In genomic region chr14:25397751-25398150, GRCm38 (mm10) we compare ENCODE assay signal across 8 mouse cellular contexts.
DNase-seq lines count a peak whose midpoint lies in the region; ATAC-seq lines count a peak whose summit lies in the region.

No protein-coding gene starts in this region.

- peaks cover 50% of the 10 kb centered on the region for H3K4me1 ChIP-seq in heart, embryonic 15.5 days (replicated peaks)
- peaks cover 53% of the 10 kb centered on the region for H3K4me1 ChIP-seq in heart, embryonic 11.5 days (ENCODE audit: control insufficient read depth, insufficient read depth, low read length)
- H3K4me1 ChIP-seq in hindbrain, embryonic 13.5 days (replicated peaks) = peaks cover 30% of the 10 kb centered on the region
- peaks cover 33% of the 10 kb centered on the region for H3K4me1 ChIP-seq in midbrain, embryonic 14.5 days (ENCODE audit: control insufficient read depth, insufficient read depth, low read length)

- H3K4me2 ChIP-seq in heart, embryonic 15.5 days = no peak overlapping the region
- no peak overlapping the region for H3K4me2 ChIP-seq in heart, embryonic 11.5 days
- H3K4me2 ChIP-seq in hindbrain, embryonic 13.5 days = no peak overlapping the region
- 0 out of 2 replicates have a peak overlapping the region, but pooled peaks have one; percentile 9 for H3K4me2 ChIP-seq in midbrain, embryonic 14.5 days (ENCODE audit: low read length)

- no peaks in the 10 kb centered on the region for H3K9me3 ChIP-seq in heart, embryonic 15.5 days (replicated peaks)
- no peaks in the 10 kb centered on the region for H3K9me3 ChIP-seq in heart, embryonic 11.5 days (replicated peaks; ENCODE audit: control insufficient read depth, low read length)
- H3K9me3 ChIP-seq in hindbrain, embryonic 13.5 days = no peaks in the 10 kb centered on the region
- H3K9me3 ChIP-seq in midbrain, embryonic 14.5 days (ENCODE audit: control insufficient read depth, low read length) = no peaks in the 10 kb centered on the region

- H3K27ac ChIP-seq in heart, embryonic 15.5 days = peak overlapping the region; percentile 35
- no peak overlapping the region; the same call in 1 of the 2 replicates for H3K27ac ChIP-seq in heart, embryonic 11.5 days (ENCODE audit: low read depth, low read length)
- peak overlapping the region; percentile 84 for H3K27ac ChIP-seq in hindbrain, embryonic 13.5 days
- peak overlapping the region; percentile 88 for H3K27ac ChIP-seq in midbrain, embryonic 14.5 days (replicated peaks; ENCODE audit: low read depth, low read length)

- no peak for ATAC-seq in heart, embryonic 15.5 days (replicated peaks; ENCODE audit: insufficient number of reproducible peaks, insufficient read depth, low FRiP score, low read depth)
- ATAC-seq in heart, embryonic 11.5 days (replicated peaks; ENCODE audit: insufficient number of reproducible peaks, low FRiP score, low TSS enrichment) = no peak
- peak; percentile 50 for ATAC-seq in hindbrain, embryonic 13.5 days (ENCODE audit: low FRiP score)
- ATAC-seq in midbrain, embryonic 14.5 days (ENCODE audit: low FRiP score, low TSS enrichment) = peak; percentile 60; the same call in 1 of the 2 replicates

- H3K9ac ChIP-seq in heart, embryonic 15.5 days = no peak overlapping the region
- H3K9ac ChIP-seq in heart, embryonic 11.5 days (ENCODE audit: low read depth, low read length) = no peak overlapping the region
- H3K9ac ChIP-seq in hindbrain, embryonic 13.5 days = peak overlapping the region; percentile 62
- H3K9ac ChIP-seq in midbrain, embryonic 14.5 days (replicated peaks; ENCODE audit: low read length) = 0 out of 2 replicates have a peak overlapping the region, but pooled peaks have one; percentile 13

- no peak overlapping the region for H3K4me3 ChIP-seq in heart, embryonic 15.5 days
- no peak overlapping the region for H3K4me3 ChIP-seq in heart, embryonic 11.5 days (ENCODE audit: low read depth, low read length)
- H3K4me3 ChIP-seq in hindbrain, embryonic 13.5 days = no peak overlapping the region
- no peak overlapping the region for H3K4me3 ChIP-seq in midbrain, embryonic 14.5 days (replicated peaks; ENCODE audit: low read depth, low read length)

- 42% methylated on average over 5 of the region's 5 CpGs for WGBS in heart, embryonic 15.5 days
- WGBS in heart, embryonic 11.5 days (ENCODE audit: insufficient replicate concordance) = 31% methylated on average over 5 of the region's 5 CpGs
- 9% methylated on average over 5 of the region's 5 CpGs for WGBS in hindbrain, embryonic 13.5 days
- 4% methylated on average over 5 of the region's 5 CpGs for WGBS in midbrain, embryonic 14.5 days

- DNase-seq in embryo, embryonic 10 days (ENCODE audit: low spot score) = peak; percentile 89
- peak; percentile 64 for DNase-seq in midbrain, embryonic 14.5 days
- no peak for DNase-seq in ovary, postnatal 36 days (ENCODE audit: low spot score)
- no peak for DNase-seq in adipocyte (ENCODE audit: low spot score)
- no peak for DNase-seq in layer of hippocampus, postnatal 25 days (ENCODE audit: extremely low spot score in 1 of 2, low spot score in 1 of 2)

- no peaks in the 10 kb centered on the region for H3K36me3 ChIP-seq in heart, embryonic 15.5 days
- H3K36me3 ChIP-seq in heart, embryonic 11.5 days (ENCODE audit: control insufficient read depth, insufficient read depth, low read length) = no peaks in the 10 kb centered on the region
- no peaks in the 10 kb centered on the region for H3K36me3 ChIP-seq in hindbrain, embryonic 13.5 days
- H3K36me3 ChIP-seq in midbrain, embryonic 14.5 days (ENCODE audit: control insufficient read depth, insufficient read depth, low read length) = no peaks in the 10 kb centered on the region

- H3K27me3 ChIP-seq in heart, embryonic 15.5 days = no peaks in the 10 kb centered on the region
- no peaks in the 10 kb centered on the region for H3K27me3 ChIP-seq in heart, embryonic 11.5 days (ENCODE audit: control insufficient read depth, insufficient read depth, low read length)
- 0 out of 2 replicates have a peak, but pooled peaks cover 11% of the 10 kb centered on the region for H3K27me3 ChIP-seq in hindbrain, embryonic 13.5 days
- H3K27me3 ChIP-seq in midbrain, embryonic 14.5 days (ENCODE audit: control insufficient read depth, insufficient read depth, low read length) = no peaks in the 10 kb centered on the region

Comparison
In these comparisons a context has a peak if more than half of its experiments do, and no peak if none do; other contexts are left out.
1. ATAC-seq: peak in hindbrain, embryonic 13.5 days (single experiment) and midbrain, embryonic 14.5 days (single experiment); none in heart, embryonic 15.5 days (single experiment) and heart, embryonic 11.5 days (single experiment).
2. H3K9ac ChIP-seq: peak in hindbrain, embryonic 13.5 days (single experiment) and midbrain, embryonic 14.5 days (single experiment); none in heart, embryonic 15.5 days (single experiment) and heart, embryonic 11.5 days (single experiment).
3. DNase-seq: peak in embryo, embryonic 10 days (single experiment) and midbrain, embryonic 14.5 days (single experiment); none in ovary, postnatal 36 days (single experiment), adipocyte (single experiment) and layer of hippocampus, postnatal 25 days (0 of 2).